Mouse (Mus musculus) natural killer cell, adult 2 months (primary cell): ENCODE data around the gene Mllt10.

Source experiments
- DNase-seq, 2 experiments: peaks; one replicate each; pipeline ENCODE4 v3.0.0; 2022; ENCODE audit warnings: low spot score in 2 of 2

Gene Mllt10

GRCm38 (mm10) chr2:18055016-18055928 is at the start of gene Mllt10:
Gene Mllt10 (plus strand): TSS chr2:18055237.
- DNase-seq = no peak

GRCm38 (mm10) chr2:18011226-18011625 is 43.8 kb upstream of the Mllt10 start:
- DNase-seq = no peak

GRCm38 (mm10) chr2:18012866-18013265 is 42.2 kb upstream of the Mllt10 start:
- DNase-seq = no peak

GRCm38 (mm10) chr2:18015581-18015980 is 39.5 kb upstream of the Mllt10 start:
- no peak for DNase-seq

GRCm38 (mm10) chr2:18016639-18017038 is 38.4 kb upstream of the Mllt10 start:
- DNase-seq = no peak

- DNase-seq = no peak
Measured at GRCm38 (mm10) chr2:18017321-18017720, 37.7 kb upstream of the Mllt10 start.

- no peak for DNase-seq
Measured at GRCm38 (mm10) chr2:18019122-18019521, 35.9 kb upstream of the Mllt10 start.

- DNase-seq = no peak
Measured at GRCm38 (mm10) chr2:18022886-18023285, 32.2 kb upstream of the Mllt10 start.

GRCm38 (mm10) chr2:18025116-18025515 is 29.9 kb upstream of the Mllt10 start:
- DNase-seq = no peak

- DNase-seq = no peak
Measured at GRCm38 (mm10) chr2:18025781-18026115, 29.3 kb upstream of the Mllt10 start.

- peak; percentile 33 to 37 for DNase-seq
Measured at GRCm38 (mm10) chr2:18026116-18026947, 28.7 kb upstream of the Mllt10 start.

GRCm38 (mm10) chr2:18027448-18028139 is 27.4 kb upstream of the Mllt10 start:
- peak; percentile 82 to 88 for DNase-seq

GRCm38 (mm10) chr2:18028140-18029021 is 26.7 kb upstream of the Mllt10 start:
- peak in 1 of 2 experiments; percentile 41 for DNase-seq

GRCm38 (mm10) chr2:18029656-18030055 is 25.4 kb upstream of the Mllt10 start:
- no peak for DNase-seq

GRCm38 (mm10) chr2:18030581-18030980 is 24.5 kb upstream of the Mllt10 start:
- DNase-seq = no peak

- DNase-seq = no peak
Measured at GRCm38 (mm10) chr2:18031271-18031821, 23.7 kb upstream of the Mllt10 start.

- no peak for DNase-seq
Measured at GRCm38 (mm10) chr2:18031831-18032537, 23.1 kb upstream of the Mllt10 start.

- DNase-seq = no peak
Measured at GRCm38 (mm10) chr2:18032538-18032895, 22.5 kb upstream of the Mllt10 start.

GRCm38 (mm10) chr2:18033166-18034108 is 21.6 kb upstream of the Mllt10 start:
- no peak for DNase-seq
